Mouse (Mus musculus) layer of hippocampus, adult 2 months (tissue): ENCODE data around the gene Ftcd. TPM values are rescaled to one million over a fixed set of nuclear protein-coding genes. Genes with fewer than 3 reads are reported as not detected.

Experiments
- DNase-seq, 2 experiments: peaks; one replicate each; pipeline ENCODE4 v3.0.0; 2022; ENCODE audit warnings: low spot score in 2 of 2
- H3K27ac ChIP-seq: fragments of 200-600 bp; 2 replicates; pipeline ENCODE4 v1.8.1; 2022
- H3K4me3 ChIP-seq: fragments of 200-600 bp; 2 replicates; pipeline ENCODE4 v1.8.1; 2022; ENCODE audit warnings: mild to moderate bottlenecking
- CTCF ChIP-seq: fragments of 200-600 bp; conservative IDR thresholded peaks from 2 replicates; pipeline ENCODE4 v1.8.1; 2022; ENCODE audit warnings: antibody characterized with exemption, mild to moderate bottlenecking, moderate library complexity
- total RNA-seq, 2 experiments: library from RNA; stranded (reverse); gene quantifications; 2 replicates each; pipeline ENCODE4 v1.2.3; 2021

Ftcd gene
- total RNA-seq, 2 experiments from 2014 or later: not detected

DNA sequence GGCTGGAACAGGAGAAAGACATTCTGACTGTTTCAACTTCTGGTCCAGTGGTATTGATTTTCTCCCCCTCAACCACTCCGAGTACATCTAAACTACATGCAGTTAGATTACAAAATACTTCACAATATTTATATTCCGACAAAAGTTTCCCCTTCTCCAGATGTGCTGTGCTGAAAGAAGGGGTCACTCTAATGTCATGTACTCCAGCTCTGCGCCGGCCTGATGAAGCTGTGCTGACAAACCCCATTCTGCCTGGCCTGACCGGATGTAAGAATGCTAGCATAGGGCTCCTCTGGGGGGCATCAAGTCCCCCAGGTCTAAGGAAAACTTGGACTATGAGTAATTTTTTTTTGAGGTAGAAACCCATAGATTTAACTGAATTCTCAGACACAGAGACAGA lies 52.3 kb downstream of the Ftcd start:
- H3K4me3 ChIP-seq: no peak overlapping the region
- H3K27ac ChIP-seq: no peak overlapping the region
- DNase-seq: no peak
- TF ChIP-seq CTCF: no peak

GRCm38 (mm10) chr10:76630657-76631056 lies 55.2 kb downstream of the Ftcd start:
- DNase-seq: no peak
- Histone ChIP-seq H3K4me3 (no peak overlapping the region), H3K27ac (no peak overlapping the region)
- TF ChIP-seq CTCF: no peak

GRCm38 (mm10) chr10:76632630-76633029 lies 57.2 kb downstream of the Ftcd start:
- peak in 1 of 2 experiments; percentile 20 for DNase-seq
- Histone ChIP-seq H3K4me3 (no peak overlapping the region), H3K27ac (peak overlapping the region; percentile 49; the same call in 1 of the 2 replicates)
- no peak for TF ChIP-seq CTCF

DNA sequence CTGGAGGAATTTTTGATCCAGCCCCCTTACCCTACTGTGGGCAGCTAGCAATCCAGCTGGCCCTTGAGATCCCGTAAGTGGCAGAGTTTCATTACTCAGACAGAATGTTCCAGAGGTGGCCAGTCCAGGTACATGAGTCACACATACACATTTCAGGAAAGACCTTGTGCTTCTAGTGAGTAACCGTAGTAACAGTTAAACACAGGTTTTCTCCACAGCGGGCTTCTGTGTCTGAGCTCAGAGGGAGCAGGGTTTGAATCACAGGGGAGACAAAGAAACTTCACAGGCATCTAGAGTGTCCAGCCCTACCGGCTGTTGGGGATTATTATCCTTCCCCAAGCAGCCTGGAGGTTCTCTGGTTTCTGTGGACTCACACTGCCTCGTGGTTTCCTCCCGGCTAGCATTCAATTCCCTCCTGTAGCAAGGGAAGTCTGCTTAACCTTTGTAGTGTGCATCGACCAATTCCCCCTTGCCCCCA lies 58.7 kb downstream of the Ftcd start:
- TF ChIP-seq CTCF: no peak
- no peak overlapping the region for H3K27ac ChIP-seq
- DNase-seq: no peak
- H3K4me3 ChIP-seq: no peak overlapping the region

- TF ChIP-seq CTCF: no peak
- DNase-seq: no peak
- Histone ChIP-seq H3K4me3 (no peak overlapping the region), H3K27ac (no peak overlapping the region)
Observed at GRCm38 (mm10) chr10:76634584-76634983, 59.1 kb downstream of the Ftcd start.

DNA sequence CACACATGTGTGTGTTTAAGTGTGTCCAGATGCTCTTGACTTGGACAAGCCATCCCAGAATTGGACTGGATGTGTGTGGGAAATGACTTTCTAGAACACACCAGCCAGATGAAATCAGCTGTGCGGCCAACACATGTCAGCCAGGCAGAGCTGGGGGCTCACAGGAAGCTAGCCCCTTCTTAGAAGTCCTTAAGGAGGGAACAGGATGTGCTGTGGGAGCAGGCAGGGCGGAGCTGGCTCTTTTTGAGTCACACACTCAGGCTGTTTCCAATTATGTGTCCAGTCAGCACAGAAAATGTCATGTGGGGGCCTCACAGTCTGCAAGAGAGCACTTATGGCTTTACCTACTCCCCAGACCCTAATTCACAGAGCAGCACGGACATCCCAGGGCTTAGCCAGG lies 60.6 kb downstream of the Ftcd start:
- no peak for DNase-seq
- Histone ChIP-seq H3K4me3 (no peak overlapping the region), H3K27ac (no peak overlapping the region)
- no peak for TF ChIP-seq CTCF

DNA sequence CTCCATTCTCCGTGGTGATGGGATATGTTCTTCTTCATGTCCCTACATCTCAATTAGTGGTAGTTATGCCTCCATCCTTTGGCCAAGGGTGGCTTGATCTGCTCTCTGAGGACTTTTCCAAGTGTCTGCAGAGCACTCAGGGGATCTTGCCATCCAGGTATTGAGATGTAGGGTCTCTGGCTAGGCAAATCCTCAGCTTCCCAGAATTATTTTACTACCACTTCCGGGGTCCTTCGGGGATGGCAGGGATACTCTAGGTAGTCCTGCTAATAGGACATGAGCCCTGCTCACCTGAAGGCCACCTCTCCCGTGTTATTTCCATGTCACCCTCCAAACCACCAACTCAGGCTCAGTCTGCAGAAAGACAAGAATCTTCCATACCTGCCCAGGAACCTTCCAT lies 61.2 kb downstream of the Ftcd start:
- no peak for DNase-seq
- Histone ChIP-seq H3K27ac (no peak overlapping the region), H3K4me3 (no peak overlapping the region)
- no peak for TF ChIP-seq CTCF

Other genes with a start within 250 kb of the Ftcd start
- 10 to 100 TPM; 50.9 to 51.0 TPM for gene Dip2a, start 230.4 kb upstream of the Ftcd start, total RNA-seq
- gene AC141477.1, start 135.2 kb upstream of the Ftcd start, total RNA-seq: not detected
- gene Pcnt, start 132.9 kb upstream of the Ftcd start, total RNA-seq: 10 to 100 TPM; 23.1 TPM
- not detected for gene 2610028H24Rik, start 126.6 kb upstream of the Ftcd start, total RNA-seq
- 10 to 100 TPM; 51.2 to 53.7 TPM for gene Mcm3ap, start 106.7 kb upstream of the Ftcd start, total RNA-seq
- 1 to 10 TPM; 3.9 to 4.6 TPM for gene Ybey, start 106.5 kb upstream of the Ftcd start, total RNA-seq
- gene Lss, start 44.1 kb upstream of the Ftcd start, total RNA-seq: 10 to 100 TPM; 40.7 to 43.1 TPM
- not detected for gene Spatc1l, start 13.4 kb upstream of the Ftcd start, total RNA-seq
- gene Col6a2, start 48.0 kb downstream of the Ftcd start, total RNA-seq: 1 to 10 TPM; 4.7 to 4.8 TPM
- 10 to 100 TPM; 19.6 to 23.2 TPM for gene Col6a1, start 150.5 kb downstream of the Ftcd start, total RNA-seq